Mouse (Mus musculus): ENCODE measurements around the gene Cdk4.
"Not testable (repeated sequence)": the region's sequence is repeated elsewhere in the genome, so short reads cannot be mapped to it uniquely, and the experiment has no call there.

Cdk4 gene

GRCm38 (mm10) chr10:127058161-127058560 is 5.2 kb upstream of the Cdk4 start:
- DNase-seq (ENCODE audit: low spot score), result peak; percentile 84

- DNase-seq (ENCODE audit: low spot score), result no peak
Measured at GRCm38 (mm10) chr10:127058708-127059107, 4.6 kb upstream of the Cdk4 start.

- peak; percentile 69 for DNase-seq (ENCODE audit: low spot score)
Measured at GRCm38 (mm10) chr10:127059174-127059967, 4.0 kb upstream of the Cdk4 start.

GRCm38 (mm10) chr10:127059968-127060916 is 3.1 kb upstream of the Cdk4 start, which contains the start of gene March9:
Gene March9 (minus strand): TSS chr10:127060184.
- DNase-seq (ENCODE audit: low spot score), result peak; percentile 81

GRCm38 (mm10) chr10:127061085-127061484 is 2.2 kb upstream of the Cdk4 start:
- no peak for DNase-seq (ENCODE audit: low spot score)

GRCm38 (mm10) chr10:127061513-127061912 is 1.8 kb upstream of the Cdk4 start:
- DNase-seq (ENCODE audit: low spot score), result no peak

GRCm38 (mm10) chr10:127062101-127062500 is 1.2 kb upstream of the Cdk4 start:
- DNase-seq (ENCODE audit: low spot score), result not testable (repeated sequence)

- DNase-seq (ENCODE audit: low spot score), result no peak
Measured at GRCm38 (mm10) chr10:127062503-127062902, 831 bp upstream of the Cdk4 start.

GRCm38 (mm10) chr10:127063913-127064870 is 858 bp downstream of the Cdk4 start:
- no peak for DNase-seq (ENCODE audit: low spot score)

- DNase-seq (ENCODE audit: low spot score), result no peak
Measured at GRCm38 (mm10) chr10:127065981-127066380, 2.6 kb downstream of the Cdk4 start.

GRCm38 (mm10) chr10:127066519-127067018 is 3.2 kb downstream of the Cdk4 start:
- no peak for DNase-seq (ENCODE audit: low spot score)

GRCm38 (mm10) chr10:127068360-127069038 is 5.2 kb downstream of the Cdk4 start:
- no peak for DNase-seq (ENCODE audit: low spot score)

- DNase-seq (ENCODE audit: low spot score), result no peak
Measured at GRCm38 (mm10) chr10:127069281-127070189, 6.2 kb downstream of the Cdk4 start.

- DNase-seq (ENCODE audit: low spot score), result peak; percentile 81
Measured at GRCm38 (mm10) chr10:127070190-127071121, 7.1 kb downstream of the Cdk4 start, which contains the start of gene Tspan31. Gene Tspan31 (minus strand): TSS chr10:127070264.

- DNase-seq (ENCODE audit: low spot score), result no peak
Measured at GRCm38 (mm10) chr10:127071203-127071602, 7.9 kb downstream of the Cdk4 start.

GRCm38 (mm10) chr10:127072270-127072669 is 8.9 kb downstream of the Cdk4 start:
- DNase-seq (ENCODE audit: low spot score), result not testable (repeated sequence)

- not testable (repeated sequence) for DNase-seq (ENCODE audit: low spot score)
Measured at GRCm38 (mm10) chr10:127072969-127073368, 9.6 kb downstream of the Cdk4 start.

GRCm38 (mm10) chr10:127073981-127074380 is 10.6 kb downstream of the Cdk4 start:
- DNase-seq (ENCODE audit: low spot score), result no peak

All from testis, postnatal 10 days (tissue).